Mouse (Mus musculus) brain, embryonic 14.5 days (tissue): ENCODE results near the gene Arpc1a.

ENCODE experiments used
- CTCF ChIP-seq: fragments of 200-500 bp; IDR thresholded peaks from 2 replicates; pipeline ENCODE4 v1.5.1; 2012; ENCODE audit warnings: inconsistent platforms, mild to moderate bottlenecking, moderate library complexity, borderline replicate concordance; ENCODE audit not compliant: insufficient read depth, insufficient read length; ENCODE audit errors: extremely low read depth
- POLR2A ChIP-seq: fragments of 200-500 bp; IDR thresholded peaks from 2 replicates; pipeline ENCODE4 v1.6.1; 2012; ENCODE audit warnings: mild to moderate bottlenecking, inconsistent platforms, borderline replicate concordance; ENCODE audit not compliant: poor library complexity, insufficient read depth, insufficient read length, severe bottlenecking; ENCODE audit errors: extremely low read depth

- TF ChIP-seq POLR2A (no peak), CTCF (no peak)
These were observed 1.6 kb upstream of the Arpc1a start for GRCm38 (mm10) chr5:145081866-145082613.
